Mouse (Mus musculus): ENCODE measurements around the gene Asna1. TPM values are rescaled to one million over a fixed set of nuclear protein-coding genes. Genes with fewer than 3 reads are reported as not detected.

The Asna1 gene
- total and polyA plus RNA-seq, 3 experiments = 109 to 127 (median 119) TPM

DNA sequence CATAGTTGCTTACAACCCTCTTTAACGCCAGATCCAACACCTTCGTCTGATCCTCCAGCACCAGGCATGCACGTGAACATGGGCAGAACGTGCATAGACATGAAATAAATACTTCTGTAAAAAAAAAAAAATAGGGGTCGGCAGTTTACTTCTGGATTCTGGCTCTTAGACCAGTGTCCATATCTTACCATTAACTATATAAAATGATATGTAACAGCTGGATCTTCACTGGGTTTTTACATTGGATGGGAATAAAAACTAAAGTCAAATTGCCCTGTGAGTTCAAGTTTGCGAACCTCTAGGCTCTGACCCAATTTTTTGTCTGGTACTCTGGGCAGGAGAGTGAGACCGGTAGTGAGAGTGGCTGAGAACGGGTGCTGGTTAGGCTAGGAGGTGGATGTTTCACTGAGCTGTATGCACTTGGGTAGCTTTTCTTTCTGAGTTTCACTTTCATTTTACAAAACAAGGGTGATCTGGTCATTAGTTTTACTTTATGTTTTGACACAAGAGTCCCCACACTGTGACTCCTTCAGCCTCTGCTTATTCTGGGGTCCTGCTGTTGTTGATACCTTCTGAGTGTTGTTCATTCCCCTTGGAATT, 50.4 kb downstream of the Asna1 start:
- dilution Hi-C loops (cut with MboI; ENCODE audit: extremely low pct_ligation_motif_present, extremely low pct_unique_long_range_greater_than_20kb, low sequenced_read_pairs) = no loop called here
- no peaks in the 10 kb centered on the region for H3K27me3 ChIP-seq (replicated peaks)

More for the DNA sequence above, 50.4 kb downstream of the Asna1 start:
- H3K4me1 ChIP-seq (ENCODE audit: control insufficient read depth in 1 of 2, insufficient read depth in 2 of 2) = peaks cover 6 to 26% of the 10 kb centered on the region in 2 experiments; a peak in 3 of 4 replicates
- TF ChIP-seq MAFK (IDR thresholded peaks at IDR 0.05; ENCODE audit: insufficient replicate concordance, low read length) = no peak
- no peak for TF ChIP-seq PAX5 (IDR thresholded peaks at IDR 0.05; ENCODE audit: low read length)
- TF ChIP-seq TBP (conservative IDR thresholded peaks at IDR 0.05; ENCODE audit: low read depth, low read length) = 0 out of 2 replicates have a peak, but pooled peaks have one; percentile 32
- TF ChIP-seq CHD2 (IDR thresholded peaks at IDR 0.05; ENCODE audit: low read length) = 0 out of 2 replicates have a peak, but pooled peaks have one; percentile 40
- TF ChIP-seq EP300 (IDR thresholded peaks at IDR 0.05; ENCODE audit: low read length) = peak; percentile 71
- TF ChIP-seq MEF2A (IDR thresholded peaks at IDR 0.05; ENCODE audit: borderline replicate concordance, low read depth, low read length) = peak; percentile 48; the same call in 1 of the 2 replicates
- 0 out of 2 replicates have a peak, but pooled peaks have one; percentile 23 for TF ChIP-seq MAZ (IDR thresholded peaks at IDR 0.05; ENCODE audit: low read depth, low read length)
- peak; percentile 95 for TF ChIP-seq CHD1 (IDR thresholded peaks at IDR 0.05; ENCODE audit: low read depth, low read length)
- TF ChIP-seq SIN3A (IDR thresholded peaks at IDR 0.05; ENCODE audit: low read length) = 0 out of 2 replicates have a peak, but pooled peaks have one; percentile 71
- TF ChIP-seq JUND (conservative IDR thresholded peaks at IDR 0.05; ENCODE audit: low read depth, low read length) = 0 out of 2 replicates have a peak, but pooled peaks have one; percentile 9
- no peak for TF ChIP-seq KAT2A (IDR thresholded peaks at IDR 0.05; ENCODE audit: insufficient replicate concordance, low read length)
- TF ChIP-seq ZMIZ1 (IDR thresholded peaks at IDR 0.05; ENCODE audit: low read depth, low read length) = peak; percentile 62; the same call in 1 of the 2 replicates
- TF ChIP-seq NRF1 (IDR thresholded peaks at IDR 0.05; ENCODE audit: low read depth, low read length) = no peak
- TF ChIP-seq BHLHE40 (IDR thresholded peaks at IDR 0.05; ENCODE audit: low read depth, low read length) = peak; percentile 86
- peak; percentile 67; the same call in 1 of the 2 replicates for TF ChIP-seq ETS1 (conservative IDR thresholded peaks at IDR 0.05; ENCODE audit: low read depth, low read length)
- TF ChIP-seq ELF1 (IDR thresholded peaks at IDR 0.05; ENCODE audit: low read depth, low read length) = 0 out of 2 replicates have a peak, but pooled peaks have one; percentile 25
- peak; percentile 51 for TF ChIP-seq HCFC1 (IDR thresholded peaks at IDR 0.05; ENCODE audit: low read depth, low read length)
- TF ChIP-seq E2F4 (IDR thresholded peaks at IDR 0.05; ENCODE audit: insufficient replicate concordance, low read depth, low read length) = no peak
- TF ChIP-seq USF2 (conservative IDR thresholded peaks at IDR 0.05; ENCODE audit: low read depth, low read length) = no peak
- TF ChIP-seq MAX (IDR thresholded peaks at IDR 0.05; ENCODE audit: low read length) = peak; percentile 54
- TF ChIP-seq MXI1 (IDR thresholded peaks at IDR 0.05; ENCODE audit: low read depth, low read length) = peak; percentile 81
- TF ChIP-seq RAD21 (IDR thresholded peaks at IDR 0.05; ENCODE audit: low read depth, low read length) = no peak; the same call in 1 of the 2 replicates
- TF ChIP-seq RCOR1 (conservative IDR thresholded peaks at IDR 0.05; ENCODE audit: low read depth, low read length) = no peak
- 0 out of 2 replicates have a peak, but pooled peaks have one; percentile 59 for TF ChIP-seq UBTF (IDR thresholded peaks at IDR 0.05; ENCODE audit: low read depth, low read length)
- no peak; the same call in 1 of the 2 replicates for TF ChIP-seq POLR2AphosphoS2 (IDR thresholded peaks at IDR 0.05; ENCODE audit: low read depth, low read length)
- TF ChIP-seq ZNF384 (IDR thresholded peaks at IDR 0.05; ENCODE audit: low read depth, low read length) = peak; percentile 55
- peak; percentile 50; the same call in 1 of the 2 replicates for TF ChIP-seq TCF12 (IDR thresholded peaks at IDR 0.05; ENCODE audit: low read depth, low read length)
- TF ChIP-seq MYC (IDR thresholded peaks at IDR 0.05; ENCODE audit: low read depth, low read length) = 0 out of 2 replicates have a peak, but pooled peaks have one; percentile 20
- no peak for TF ChIP-seq ZKSCAN1 (IDR thresholded peaks at IDR 0.05; ENCODE audit: borderline replicate concordance, low read depth, low read length)
- no peak for TF ChIP-seq ZC3H11A (IDR thresholded peaks at IDR 0.05; ENCODE audit: low read depth, low read length)
- no peak for TF ChIP-seq USF1 (IDR thresholded peaks at IDR 0.05; ENCODE audit: low read depth, low read length)
- TF ChIP-seq NELFE (IDR thresholded peaks at IDR 0.05; ENCODE audit: low read depth, low read length) = no peak
- TF ChIP-seq JUN (IDR thresholded peaks at IDR 0.05; ENCODE audit: insufficient read depth, low read depth, low read length) = no peak
- TF ChIP-seq IRF4 (IDR thresholded peaks at IDR 0.05; ENCODE audit: low read depth, low read length) = peak; percentile 84
- TF ChIP-seq CTCF (conservative IDR thresholded peaks at IDR 0.05 in 1 of 2, IDR thresholded peaks at IDR 0.05 in 1 of 2; ENCODE audit: low read depth in 2 of 2, low read length in 2 of 2) = no peak
- TF ChIP-seq SMC3 (IDR thresholded peaks at IDR 0.05; ENCODE audit: low read depth, low read length) = peak; percentile 20; the same call in 1 of the 2 replicates
- TF ChIP-seq GABPA (IDR thresholded peaks at IDR 0.05; ENCODE audit: insufficient replicate concordance, low read depth, low read length) = no peak
- no peak for TF ChIP-seq POLR2A (IDR thresholded peaks at IDR 0.05; ENCODE audit: low read depth, low read length)
- peak overlapping the region; percentile 98 for H3K4me2 ChIP-seq (ENCODE audit: insufficient read depth, low read depth, poor library complexity, severe bottlenecking)
- in situ Hi-C loops (cut with MboI; ENCODE audit: low pct_ligation_motif_present, low pct_unique_long_range_greater_than_20kb, low sequenced_read_pairs) = loop anchor here (5.0 kb wide), 1 partner anchor 33 kb away; no protein-coding TSS in a partner anchor
- no peaks in the 10 kb centered on the region for H3K9me3 ChIP-seq (replicated peaks; ENCODE audit: low read length)
- H3K36me3 ChIP-seq (replicated peaks in 1 of 2; ENCODE audit: control insufficient read depth in 1 of 2, insufficient read depth in 1 of 2, low read length in 1 of 2) = peaks cover 25 to 37% of the 10 kb centered on the region in 2 experiments
- peaks cover 26% of the 10 kb centered on the region for H3K79me2 ChIP-seq (replicated peaks; ENCODE audit: control insufficient read depth, extremely low read depth, insufficient read depth, poor library complexity, severe bottlenecking)
- DNase-seq (ENCODE audit: extremely low read depth) = peak; percentile 52
- H3K4me3 ChIP-seq (replicated peaks in 1 of 3; ENCODE audit: low read depth in 2 of 3, low read length in 2 of 3, poor library complexity in 1 of 3) = peak overlapping the region; percentile 35 to 94 (median 51)
- peak overlapping the region; percentile 92 for H3K27ac ChIP-seq (ENCODE audit: insufficient read depth, low read depth)
- peak overlapping the region; percentile 88 for H3K9ac ChIP-seq (ENCODE audit: insufficient read depth, low read depth)
